ENCODE assay signal across 31 mouse cellular contexts in genomic region chr5:52057261-52057660, GRCm38 (mm10).
"Had no signal": no experiment of that assay in that cellular context is flagged by ENCODE, and none has a peak within 500 bp of the region (broad histone marks: within the 10 kb centered on the region; RNA-seq: fewer than 3 reads in every experiment).

No protein-coding gene starts in this region.

- H3K36me3 ChIP-seq: limb, embryonic 10.5 days; limb, embryonic 12.5 days; limb, embryonic 13.5 days; limb, embryonic 15.5 days; liver, embryonic 12.5 days; liver, embryonic 13.5 days; liver, embryonic 15.5 days; lung, embryonic 15.5 days; midbrain, embryonic 10.5 days; midbrain, embryonic 12.5 days; midbrain, embryonic 13.5 days; midbrain, embryonic 15.5 days; neural tube, embryonic 12.5 days had no signal

- H3K27me3 ChIP-seq: limb, embryonic 12.5 days; limb, embryonic 13.5 days; limb, embryonic 15.5 days; liver, embryonic 12.5 days; liver, embryonic 13.5 days; liver, embryonic 15.5 days; lung, embryonic 15.5 days; megakaryocyte, embryonic 14.5 days; midbrain, embryonic 12.5 days; midbrain, embryonic 13.5 days; midbrain, embryonic 15.5 days; neural tube, embryonic 12.5 days had no signal

- DNase-seq: left cerebral cortex, postnatal 4 days; liver; liver, embryonic 13.5 days; liver, postnatal 0 days; lung, adult 18-20 months; lung, adult 2 months; lung, embryonic 14.5 days; lung, postnatal 10 days; lung, postnatal 14 days; lung, postnatal 36 days; lung, postnatal 4 days; midbrain, embryonic 14.5 days had no signal

- H3K4me3 ChIP-seq: left cerebral cortex, adult 2 months; limb, embryonic 10.5 days; limb, embryonic 12.5 days; limb, embryonic 13.5 days; limb, embryonic 15.5 days; liver, embryonic 12.5 days; liver, embryonic 13.5 days; liver, embryonic 15.5 days; lung, embryonic 15.5 days; megakaryocyte, embryonic 14.5 days; midbrain, embryonic 10.5 days; midbrain, embryonic 12.5 days; midbrain, embryonic 13.5 days; midbrain, embryonic 15.5 days; myocyte; neural tube, embryonic 12.5 days had no signal

- H3K4me2 ChIP-seq: limb, embryonic 12.5 days; limb, embryonic 13.5 days; limb, embryonic 15.5 days; liver, embryonic 11.5 days; liver, embryonic 12.5 days; liver, embryonic 13.5 days; liver, embryonic 15.5 days; lung, embryonic 14.5 days; lung, embryonic 15.5 days; midbrain, embryonic 12.5 days; midbrain, embryonic 13.5 days; midbrain, embryonic 15.5 days; neural tube, embryonic 12.5 days had no signal

- H3K4me1 ChIP-seq: limb, embryonic 10.5 days; limb, embryonic 12.5 days; limb, embryonic 13.5 days; limb, embryonic 15.5 days; liver, embryonic 12.5 days; liver, embryonic 13.5 days; liver, embryonic 15.5 days; lung, embryonic 15.5 days; megakaryocyte, embryonic 14.5 days; midbrain, embryonic 10.5 days; midbrain, embryonic 12.5 days; midbrain, embryonic 13.5 days; midbrain, embryonic 15.5 days; neural tube, embryonic 12.5 days had no signal

- H3K9me3 ChIP-seq: limb, embryonic 10.5 days; limb, embryonic 12.5 days; limb, embryonic 13.5 days; limb, embryonic 15.5 days; liver, embryonic 12.5 days; liver, embryonic 13.5 days; liver, embryonic 15.5 days; lung, embryonic 15.5 days; megakaryocyte, embryonic 14.5 days; midbrain, embryonic 10.5 days; midbrain, embryonic 12.5 days; midbrain, embryonic 13.5 days; midbrain, embryonic 15.5 days; neural tube, embryonic 12.5 days had no signal

- ATAC-seq: liver, embryonic 12.5 days; liver, postnatal 0 days; lung, postnatal 0 days; midbrain, embryonic 13.5 days; midbrain, embryonic 15.5 days had no signal

- H3K27ac ChIP-seq: left cerebral cortex, adult 2 months; limb, embryonic 10.5 days; limb, embryonic 12.5 days; limb, embryonic 13.5 days; limb, embryonic 15.5 days; liver, embryonic 12.5 days; liver, embryonic 13.5 days; liver, embryonic 14.5 days; liver, embryonic 15.5 days; lung, embryonic 15.5 days; macrophage; midbrain, embryonic 10.5 days; midbrain, embryonic 12.5 days; midbrain, embryonic 13.5 days; midbrain, embryonic 15.5 days; neural tube, embryonic 12.5 days had no signal

- H3K9ac ChIP-seq: limb, embryonic 12.5 days; limb, embryonic 13.5 days; limb, embryonic 15.5 days; liver, embryonic 12.5 days; liver, embryonic 13.5 days; liver, embryonic 14.5 days; liver, embryonic 15.5 days; liver, postnatal 0 days; lung, embryonic 14.5 days; lung, embryonic 15.5 days; midbrain, embryonic 12.5 days; midbrain, embryonic 13.5 days; midbrain, embryonic 15.5 days; neural tube, embryonic 12.5 days had no signal
